Mouse (Mus musculus) heart, embryonic 14.5 days (tissue): Measurements from ENCODE around the gene Lsm12. TPM values are rescaled to one million over a fixed set of nuclear protein-coding genes. Genes with fewer than 3 reads are reported as not detected.

Experiments
- ATAC-seq: fragments of 200-750 bp; cut with Nextera tagmentation; 2 replicates; pipeline ENCODE4 v1.8.0; 2017; ENCODE audit warnings: low read depth, moderate TSS enrichment; ENCODE audit not compliant: insufficient number of reproducible peaks, insufficient read depth, low FRiP score
- H3K27ac ChIP-seq, 2 experiments: fragments of 200-500 bp in 1 of 2; fragments of 300-500 bp in 1 of 2; sonication (generic) in 1 of 2; replicated peaks in 1 of 2; 2 replicates each; pipeline ENCODE4 v1.5.1; 2012 to 2014; ENCODE audit warnings: low read depth in 2 of 2, low read length in 2 of 2, control low read depth in 1 of 2, mild to moderate bottlenecking in 1 of 2, mixed read lengths in 1 of 2; ENCODE audit not compliant: control insufficient read depth in 1 of 2, insufficient read depth in 1 of 2
- H3K27me3 ChIP-seq: fragments of 300-500 bp; sonication (generic); 2 replicates; pipeline ENCODE4 v1.6.1; 2014; ENCODE audit warnings: mild to moderate bottlenecking, low read length, control low read depth; ENCODE audit not compliant: control insufficient read depth, insufficient read depth
- H3K36me3 ChIP-seq: fragments of 300-500 bp; sonication (generic); 2 replicates; pipeline ENCODE4 v1.6.1; 2014; ENCODE audit warnings: mild to moderate bottlenecking, control low read depth, low read length, mixed read lengths; ENCODE audit not compliant: control insufficient read depth, insufficient read depth
- H3K4me1 ChIP-seq, 2 experiments: fragments of 200-500 bp in 1 of 2; fragments of 300-500 bp in 1 of 2; sonication (generic) in 1 of 2; 2 replicates each; pipeline ENCODE4 v1.6.1; 2012 to 2014; ENCODE audit warnings: low read length in 2 of 2, control low read depth in 1 of 2, mixed read lengths in 1 of 2; ENCODE audit not compliant: control insufficient read depth in 2 of 2, insufficient read depth in 2 of 2
- H3K4me2 ChIP-seq: fragments of 300-500 bp; sonication (generic); 2 replicates; pipeline ENCODE4 v1.6.1; 2014; ENCODE audit warnings: mild to moderate bottlenecking, low read length
- H3K4me3 ChIP-seq, 2 experiments: fragments of 200-500 bp in 1 of 2; fragments of 300-500 bp in 1 of 2; sonication (generic) in 1 of 2; 2 replicates each; pipeline ENCODE4 v1.5.1; 2012 to 2014; ENCODE audit warnings: low read length in 2 of 2, mild to moderate bottlenecking in 2 of 2, control low read depth in 1 of 2, low read depth in 1 of 2, moderate library complexity in 1 of 2; ENCODE audit not compliant: control insufficient read depth in 1 of 2, insufficient read depth in 1 of 2
- H3K9ac ChIP-seq: fragments of 300-500 bp; sonication (generic); 2 replicates; pipeline ENCODE4 v1.6.1; 2014; ENCODE audit warnings: mild to moderate bottlenecking, low read length
- H3K9me3 ChIP-seq: fragments of 300-500 bp; sonication (generic); 2 replicates; pipeline ENCODE4 v1.6.1; 2016; ENCODE audit warnings: low read length, control low read depth; ENCODE audit not compliant: control insufficient read depth
- WGBS: fragments of 180-500 bp; shearing (Covaris S2); extraction: QIAGEN DNeasy Blood & Tissue Kit; methylation state at CpG from one replicate; pipeline ENCODE4 v1.1.7; 2014; 5-methylcytosine and 5-hydroxymethylcytosine counted together
- polyA plus RNA-seq: library from polyadenylated mRNA; unstranded; fragments of >200 nt; fragmentation: Nextera tagmentation; extraction: Ambion mirVana; gene quantifications from 2 replicates; pipeline ENCODE4 v1.2.1, GENCODE M21; 2014

Lsm12 gene
- polyA plus RNA-seq, 1 experiment from 2014 or later, result 60.3 TPM

- Histone ChIP-seq H3K4me3 (no peak overlapping the region), H3K9ac (peak overlapping the region; percentile 77), H3K4me2 (peak overlapping the region; percentile 77), H3K27ac (no peak overlapping the region), H3K9me3 (no peaks in the 10 kb centered on the region), H3K4me1 (peaks cover 2 to 12% of the 10 kb centered on the region in 2 experiments; a peak in 3 of 4 replicates), H3K27me3 (no peaks in the 10 kb centered on the region), H3K36me3 (peaks cover 40% of the 10 kb centered on the region)
- WGBS, result 53% methylated on average over 4 of the region's 4 CpGs
- no peak for ATAC-seq
Observed at GRCm38 (mm10) chr11:102190848-102191247, 5.8 kb upstream of the Lsm12 start.

GRCm38 (mm10) chr11:102189461-102190436 is 4.7 kb upstream of the Lsm12 start, which contains the start of gene G6pc3:
Gene G6pc3, plus strand, starts transcription at chr11:102189620.
- Histone ChIP-seq H3K4me3 (peak within 1 kb of the TSS; percentile 62 to 81), H3K4me2 (peak within 1 kb of the TSS; percentile 77), H3K27me3 (no peaks in the 10 kb centered on the region), H3K4me1 (peaks cover 2 to 12% of the 10 kb centered on the region in 2 experiments; a peak in 3 of 4 replicates), H3K9me3 (no peaks in the 10 kb centered on the region), H3K9ac (peak within 1 kb of the TSS; percentile 77), H3K27ac (peak within 1 kb of the TSS; percentile 34 to 60), H3K36me3 (peaks cover 29% of the 10 kb centered on the region)
- WGBS, result 2% methylated on average over 50 of the region's 50 CpGs
- ATAC-seq, result peak; percentile 81

- Histone ChIP-seq H3K27me3 (no peaks in the 10 kb centered on the region), H3K4me2 (peak overlapping the region; percentile 77), H3K9ac (peak overlapping the region; percentile 77), H3K4me3 (peak overlapping the region; percentile 62 to 81), H3K4me1 (peaks cover 2 to 16% of the 10 kb centered on the region in 2 experiments; a peak in 3 of 4 replicates), H3K36me3 (peaks cover 21% of the 10 kb centered on the region), H3K27ac (peak overlapping the region in 1 of 2 experiments; percentile 20; a peak in 1 of 4 replicates), H3K9me3 (no peaks in the 10 kb centered on the region)
- ATAC-seq, result no peak
- 53% methylated on average over 6 of the region's 6 CpGs for WGBS
Observed at GRCm38 (mm10) chr11:102188980-102189379, 3.9 kb upstream of the Lsm12 start.

GRCm38 (mm10) chr11:102186235-102186634 is 1.1 kb upstream of the Lsm12 start:
- Histone ChIP-seq H3K4me3 (no peak overlapping the region), H3K4me2 (no peak overlapping the region), H3K4me1 (peaks cover 2 to 24% of the 10 kb centered on the region in 2 experiments; a peak in 3 of 4 replicates), H3K27ac (no peak overlapping the region), H3K27me3 (no peaks in the 10 kb centered on the region), H3K36me3 (peaks cover 19% of the 10 kb centered on the region), H3K9ac (no peak overlapping the region), H3K9me3 (no peaks in the 10 kb centered on the region)
- no peak for ATAC-seq
- whole genome bisulfite sequencing, result 72% methylated on average over 1 of the region's 1 CpGs

- Histone ChIP-seq H3K36me3 (peaks cover 24% of the 10 kb centered on the region), H3K9me3 (no peaks in the 10 kb centered on the region), H3K4me3 (peak overlapping the region in 1 of 2 experiments; percentile 96; a peak in 2 of 4 replicates), H3K9ac (peak overlapping the region; percentile 95; the same call in 1 of the 2 replicates), H3K27ac (no peak overlapping the region; a peak in 1 of 4 replicates), H3K27me3 (no peaks in the 10 kb centered on the region), H3K4me2 (peak overlapping the region; percentile 85), H3K4me1 (peaks cover under 1 to 21% of the 10 kb centered on the region in 2 experiments; a peak in 3 of 4 replicates)
- ATAC-seq, result no peak
- 55% methylated on average over 3 of the region's 3 CpGs for WGBS
Observed at GRCm38 (mm10) chr11:102185677-102186076, 581 bp upstream of the Lsm12 start.

GRCm38 (mm10) chr11:102184253-102184645 is 847 bp downstream of the Lsm12 start:
- WGBS, result under 1% methylated on average over 7 of the region's 7 CpGs
- ATAC-seq, result no peak

GRCm38 (mm10) chr11:102179836-102180235 is 5.3 kb downstream of the Lsm12 start:
- Histone ChIP-seq H3K9ac (no peak overlapping the region; the same call in 1 of the 2 replicates), H3K27ac (no peak overlapping the region; a peak in 1 of 4 replicates), H3K27me3 (no peaks in the 10 kb centered on the region), H3K4me1 (peaks cover 0 to 21% of the 10 kb centered on the region in 2 experiments; a peak in 2 of 4 replicates), H3K4me2 (no peak overlapping the region), H3K9me3 (no peaks in the 10 kb centered on the region), H3K4me3 (no peak overlapping the region), H3K36me3 (peaks cover 67% of the 10 kb centered on the region)
- no peak for ATAC-seq

More at GRCm38 (mm10) chr11:102184253-102184645, 847 bp downstream of the Lsm12 start:
- no peaks in the 10 kb centered on the region for H3K9me3 ChIP-seq
- peak overlapping the region; percentile 80 to 96 for H3K4me3 ChIP-seq
- H3K27ac ChIP-seq, result peak overlapping the region; percentile 77 to 94
- peaks cover 38% of the 10 kb centered on the region for H3K36me3 ChIP-seq
- H3K4me2 ChIP-seq, result peak overlapping the region; percentile 85
- no peaks in the 10 kb centered on the region for H3K27me3 ChIP-seq
- peak overlapping the region; percentile 95 for H3K9ac ChIP-seq
- peaks cover 0 to 19% of the 10 kb centered on the region in 2 experiments; a peak in 2 of 4 replicates for H3K4me1 ChIP-seq
